Mouse (Mus musculus): ENCODE results near the gene Bmp5. TPM values are rescaled to one million over a fixed set of nuclear protein-coding genes. Genes with fewer than 3 reads are reported as not detected.

The Bmp5 gene
- polyA plus RNA-seq (2016; fragmentation: Nextera tagmentation; extraction: Ambion mirVana): 3.1 and 4.8 TPM in 2 replicates

DNA sequence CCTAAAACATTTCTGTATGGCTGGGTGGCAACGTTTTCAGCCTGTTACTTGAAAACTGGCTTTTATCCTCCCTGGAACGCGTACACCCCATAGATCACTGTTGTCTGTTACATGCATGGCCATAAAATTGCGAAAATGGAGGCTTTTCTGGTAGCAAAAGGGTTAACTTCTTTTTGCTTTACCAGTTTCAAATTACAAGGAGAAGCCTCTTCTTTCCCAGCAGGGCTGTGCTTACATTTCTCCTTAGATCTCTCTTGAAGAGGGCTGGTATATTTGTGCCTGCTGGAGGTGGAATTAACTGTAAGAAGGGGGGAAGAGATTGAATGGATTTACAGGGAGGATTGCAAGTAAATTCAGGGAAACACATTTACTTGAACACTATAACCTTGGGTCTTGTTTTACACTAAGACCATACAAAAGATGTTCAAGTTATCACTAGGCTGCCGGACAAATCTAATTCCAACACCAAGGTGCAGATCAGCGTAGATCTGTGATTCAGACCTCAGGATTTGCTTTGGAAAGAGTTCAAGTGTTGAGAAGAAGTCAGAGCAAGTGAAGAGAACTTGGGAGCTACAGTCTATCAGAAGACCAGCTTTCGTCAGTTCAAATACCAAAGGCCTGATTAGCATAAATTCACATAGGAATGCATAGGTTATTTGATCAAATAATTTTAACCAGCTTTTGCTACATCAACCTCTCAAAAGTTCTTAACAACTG lies at the start of gene Bmp5:
Gene Bmp5, plus strand, starts transcription at position 236 of the 717 bp plus-strand sequence.
- Histone ChIP-seq H3K27me3 (ENCODE audit: low read depth, poor library complexity, severe bottlenecking) (no peaks in the 10 kb centered on the region), H3K4me3 (peak within 1 kb of the TSS; percentile 43), H3K36me3 (no peaks in the 10 kb centered on the region), H3K9me3 (replicated peaks) (no peaks in the 10 kb centered on the region), H3K27ac (replicated peaks) (peak within 1 kb of the TSS; percentile 59), H3K4me1 (peaks cover 12% of the 10 kb centered on the region)
- DNase-seq (ENCODE audit: low spot score): no peak
- 20% methylated on average over 7 of the region's 7 CpGs for WGBS

DNA sequence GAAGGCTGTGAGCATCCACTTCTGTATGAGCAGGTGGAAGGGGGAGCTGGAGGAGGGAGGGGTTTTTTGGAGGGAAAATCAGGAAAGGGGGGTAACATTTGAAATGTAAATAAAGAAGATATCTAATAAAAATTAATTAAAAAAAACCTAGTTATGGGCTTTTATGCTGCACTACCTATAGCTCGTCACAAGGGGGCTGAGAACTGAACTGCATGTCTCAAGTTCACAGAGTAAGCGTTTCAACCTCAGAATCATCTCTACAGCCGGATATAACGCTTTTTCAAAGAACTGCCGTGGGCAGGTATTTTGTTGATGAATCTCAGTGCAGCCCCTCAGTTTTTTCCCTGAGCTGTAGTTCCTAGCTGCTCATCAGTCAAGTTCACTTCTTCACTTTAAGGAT lies 15.1 kb upstream of the Bmp5 start:
- Histone ChIP-seq H3K27me3 (ENCODE audit: low read depth, poor library complexity, severe bottlenecking) (no peaks in the 10 kb centered on the region), H3K4me1 (no peaks in the 10 kb centered on the region), H3K4me3 (no peak overlapping the region), H3K36me3 (no peaks in the 10 kb centered on the region), H3K9me3 (replicated peaks) (no peaks in the 10 kb centered on the region), H3K27ac (replicated peaks) (no peak overlapping the region)
- DNase-seq (ENCODE audit: low spot score): no peak
- 47% methylated on average over 5 of the region's 5 CpGs for WGBS

DNA sequence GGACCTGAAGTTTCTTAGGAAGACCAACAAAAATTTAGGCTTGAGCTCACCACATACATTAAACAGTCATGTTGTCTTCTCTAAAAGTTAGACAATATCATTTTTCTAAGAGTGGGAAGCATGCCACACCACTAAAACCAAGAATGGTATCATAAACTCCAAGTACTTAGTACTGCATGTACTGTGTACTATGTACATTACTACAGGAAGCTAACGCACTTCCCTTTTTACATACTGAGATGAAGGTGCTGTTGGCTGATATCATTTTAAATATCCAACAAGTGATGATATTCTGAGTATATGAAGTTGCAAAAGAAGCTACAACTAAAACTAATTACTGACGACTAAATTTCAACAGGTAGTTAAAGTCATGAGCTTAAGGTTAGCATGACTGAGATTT lies 13.6 kb upstream of the Bmp5 start:
- H3K9me3 ChIP-seq (replicated peaks): no peaks in the 10 kb centered on the region
- no peaks in the 10 kb centered on the region for H3K4me1 ChIP-seq
- no peaks in the 10 kb centered on the region for H3K27me3 ChIP-seq (ENCODE audit: low read depth, poor library complexity, severe bottlenecking)
- H3K27ac ChIP-seq (replicated peaks): no peak overlapping the region
- H3K4me3 ChIP-seq: no peak overlapping the region
- no peaks in the 10 kb centered on the region for H3K36me3 ChIP-seq
- 89% methylated on average over 2 of the region's 2 CpGs for WGBS
- no peak for DNase-seq (ENCODE audit: low spot score)

DNA sequence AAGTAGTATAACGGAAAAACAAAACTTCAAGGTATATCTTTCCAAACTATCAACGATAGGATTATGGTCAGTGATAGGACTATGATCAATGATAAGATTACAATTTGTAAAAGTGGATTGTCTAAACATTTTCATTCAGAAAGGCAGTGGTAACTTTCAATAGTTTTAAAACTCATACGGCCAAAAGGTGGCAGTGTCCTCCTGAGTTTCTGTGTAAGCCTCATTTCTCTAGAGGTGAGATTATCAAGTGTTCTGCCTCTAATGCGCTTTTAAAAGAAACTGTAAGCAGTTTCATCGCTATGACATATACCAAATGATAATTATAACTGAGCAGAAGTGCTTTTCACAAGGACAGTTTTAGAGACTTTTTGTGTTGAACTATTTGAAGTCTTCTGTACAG lies 12.7 kb upstream of the Bmp5 start:
- 37% methylated on average over 5 of the region's 5 CpGs for WGBS

DNA sequence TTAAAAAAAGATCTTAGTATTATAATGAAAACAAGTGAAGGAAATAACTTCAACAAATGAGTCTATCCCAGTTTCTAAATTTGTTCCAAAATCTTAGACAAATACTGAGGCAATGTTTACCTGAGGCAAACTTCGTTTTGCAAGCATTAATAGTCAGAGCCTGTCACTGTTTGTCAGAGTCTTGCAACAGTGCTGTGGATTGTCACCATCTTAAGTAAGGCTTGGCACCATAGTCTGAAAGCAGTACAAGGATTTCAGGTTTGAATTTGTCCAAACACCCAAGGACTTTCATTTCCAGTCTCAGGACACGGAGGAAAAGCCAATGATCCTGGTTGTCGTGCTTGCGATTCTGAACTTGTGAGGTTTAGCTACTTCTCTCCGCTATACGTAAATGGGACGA lies 10.4 kb upstream of the Bmp5 start:
- H3K4me3 ChIP-seq: no peak overlapping the region
- no peak overlapping the region for H3K27ac ChIP-seq (replicated peaks)
- DNase-seq (ENCODE audit: low spot score): no peak
- no peaks in the 10 kb centered on the region for H3K27me3 ChIP-seq (ENCODE audit: low read depth, poor library complexity, severe bottlenecking)
- WGBS: 89% methylated on average over 7 of the region's 7 CpGs
- no peaks in the 10 kb centered on the region for H3K9me3 ChIP-seq (replicated peaks)
- no peaks in the 10 kb centered on the region for H3K36me3 ChIP-seq
- no peaks in the 10 kb centered on the region for H3K4me1 ChIP-seq

More for the DNA sequence above, 12.7 kb upstream of the Bmp5 start:
- Histone ChIP-seq H3K4me1 (no peaks in the 10 kb centered on the region), H3K27ac (replicated peaks) (no peak overlapping the region), H3K27me3 (ENCODE audit: low read depth, poor library complexity, severe bottlenecking) (no peaks in the 10 kb centered on the region), H3K4me3 (no peak overlapping the region), H3K36me3 (no peaks in the 10 kb centered on the region), H3K9me3 (replicated peaks) (no peaks in the 10 kb centered on the region)
- DNase-seq (ENCODE audit: low spot score): no peak

DNA sequence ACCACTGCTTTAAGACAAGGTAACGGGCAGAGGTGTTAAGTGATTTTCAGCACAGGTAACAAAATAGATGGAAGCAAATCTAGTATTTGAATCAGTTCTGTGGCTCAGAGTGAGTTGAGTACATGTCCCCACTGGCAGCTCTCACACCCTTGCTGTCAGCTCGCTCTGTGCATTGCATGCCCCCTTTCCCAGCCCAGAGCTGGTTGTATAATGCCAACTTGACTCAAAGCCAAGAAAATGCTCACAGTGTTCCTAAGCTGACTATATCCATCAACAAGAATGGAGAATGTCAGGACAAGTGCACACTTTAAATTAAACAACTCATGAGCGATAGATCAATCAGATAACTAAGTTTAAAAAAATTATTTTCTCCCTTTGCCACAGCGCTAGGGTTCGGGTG lies 8.6 kb upstream of the Bmp5 start:
- H3K27ac ChIP-seq (replicated peaks): no peak overlapping the region
- WGBS: 95% methylated on average over 5 of the region's 5 CpGs
- DNase-seq (ENCODE audit: low spot score): no peak
- no peak overlapping the region for H3K4me3 ChIP-seq
- no peaks in the 10 kb centered on the region for H3K4me1 ChIP-seq
- H3K9me3 ChIP-seq (replicated peaks): no peaks in the 10 kb centered on the region
- H3K36me3 ChIP-seq: no peaks in the 10 kb centered on the region
- H3K27me3 ChIP-seq (ENCODE audit: low read depth, poor library complexity, severe bottlenecking): no peaks in the 10 kb centered on the region

DNA sequence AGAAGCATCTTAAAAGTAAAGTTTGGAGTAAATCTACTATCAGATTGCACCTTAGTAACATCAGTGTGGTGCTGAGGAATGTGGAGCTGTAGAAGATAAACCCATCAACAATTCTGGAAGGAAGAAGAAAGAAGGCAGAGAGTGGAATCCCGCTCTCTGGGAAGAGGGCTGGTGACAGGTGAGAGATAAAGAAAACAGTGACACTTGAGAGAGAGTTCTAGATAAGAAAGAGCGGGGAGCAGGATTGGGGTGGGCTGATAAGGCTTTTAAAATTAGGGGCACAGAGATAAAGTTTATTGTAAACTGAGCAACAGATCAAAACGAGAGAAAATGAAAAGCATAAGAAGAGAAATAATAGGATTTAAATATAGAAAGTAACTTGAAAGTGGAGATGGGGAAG lies 6.1 kb upstream of the Bmp5 start:
- no peak overlapping the region for H3K4me3 ChIP-seq
- 59% methylated on average over 3 of the region's 3 CpGs for WGBS

DNA sequence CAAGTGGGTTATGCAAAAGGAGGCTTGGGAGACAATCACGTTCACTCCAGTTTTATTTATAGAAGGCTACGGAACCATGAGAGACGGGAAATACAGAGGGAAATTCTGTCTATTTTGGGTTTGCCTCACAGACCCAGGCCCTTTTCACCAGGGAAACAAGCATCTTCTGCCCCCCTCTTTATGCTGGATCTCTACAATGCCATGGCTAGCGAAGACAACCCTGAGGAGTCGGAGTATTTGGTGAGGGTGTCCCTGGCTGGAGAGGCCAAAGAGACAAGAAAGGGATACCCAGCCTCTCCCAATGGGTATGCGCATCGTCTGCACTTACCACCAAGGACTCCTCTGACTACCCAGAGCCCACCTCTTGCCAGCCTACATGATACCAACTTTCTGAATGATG lies 989 bp downstream of the Bmp5 start:
- Histone ChIP-seq H3K27ac (replicated peaks) (peak overlapping the region; percentile 55), H3K4me3 (peak overlapping the region; percentile 43), H3K4me1 (peaks cover 17% of the 10 kb centered on the region), H3K36me3 (no peaks in the 10 kb centered on the region), H3K9me3 (replicated peaks) (no peaks in the 10 kb centered on the region), H3K27me3 (ENCODE audit: low read depth, poor library complexity, severe bottlenecking) (no peaks in the 10 kb centered on the region)
- WGBS: 37% methylated on average over 7 of the region's 7 CpGs
- DNase-seq (ENCODE audit: low spot score): no peak

More for the DNA sequence above, 6.1 kb upstream of the Bmp5 start:
- DNase-seq (ENCODE audit: low spot score): no peak
- no peaks in the 10 kb centered on the region for H3K4me1 ChIP-seq
- no peaks in the 10 kb centered on the region for H3K9me3 ChIP-seq (replicated peaks)
- H3K27me3 ChIP-seq (ENCODE audit: low read depth, poor library complexity, severe bottlenecking): no peaks in the 10 kb centered on the region
- no peak overlapping the region for H3K27ac ChIP-seq (replicated peaks)
- no peaks in the 10 kb centered on the region for H3K36me3 ChIP-seq

DNA sequence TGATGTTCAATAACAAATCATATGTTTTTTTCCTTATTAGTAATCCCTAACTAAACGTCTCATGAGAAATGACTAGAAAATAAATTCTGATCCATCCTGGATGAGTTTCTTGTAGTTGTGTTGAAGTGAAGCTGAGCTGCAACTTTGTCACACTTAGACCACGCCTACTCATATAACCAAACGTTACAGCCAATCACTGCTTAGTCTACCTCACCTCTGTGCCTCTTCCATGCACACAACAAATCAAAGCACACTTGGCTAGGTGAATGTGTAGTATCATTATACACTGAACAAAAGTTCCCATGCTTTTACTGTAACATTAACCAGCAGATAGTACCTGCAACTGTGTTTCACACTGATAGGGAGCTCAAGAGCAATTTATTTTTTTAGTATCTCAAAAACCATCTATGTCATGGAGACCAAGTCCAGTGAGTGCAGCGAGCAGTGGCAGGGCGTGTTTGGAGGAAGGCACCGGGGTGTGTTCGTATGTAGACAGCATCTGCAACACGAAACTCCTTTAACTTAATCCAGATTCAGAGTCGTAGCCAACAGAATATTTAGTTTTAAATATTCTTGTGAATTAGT lies 3.7 kb downstream of the Bmp5 start:
- WGBS: 66% methylated on average over 9 of the region's 9 CpGs
- no peak overlapping the region for H3K4me3 ChIP-seq
- no peak for DNase-seq (ENCODE audit: low spot score)

DNA sequence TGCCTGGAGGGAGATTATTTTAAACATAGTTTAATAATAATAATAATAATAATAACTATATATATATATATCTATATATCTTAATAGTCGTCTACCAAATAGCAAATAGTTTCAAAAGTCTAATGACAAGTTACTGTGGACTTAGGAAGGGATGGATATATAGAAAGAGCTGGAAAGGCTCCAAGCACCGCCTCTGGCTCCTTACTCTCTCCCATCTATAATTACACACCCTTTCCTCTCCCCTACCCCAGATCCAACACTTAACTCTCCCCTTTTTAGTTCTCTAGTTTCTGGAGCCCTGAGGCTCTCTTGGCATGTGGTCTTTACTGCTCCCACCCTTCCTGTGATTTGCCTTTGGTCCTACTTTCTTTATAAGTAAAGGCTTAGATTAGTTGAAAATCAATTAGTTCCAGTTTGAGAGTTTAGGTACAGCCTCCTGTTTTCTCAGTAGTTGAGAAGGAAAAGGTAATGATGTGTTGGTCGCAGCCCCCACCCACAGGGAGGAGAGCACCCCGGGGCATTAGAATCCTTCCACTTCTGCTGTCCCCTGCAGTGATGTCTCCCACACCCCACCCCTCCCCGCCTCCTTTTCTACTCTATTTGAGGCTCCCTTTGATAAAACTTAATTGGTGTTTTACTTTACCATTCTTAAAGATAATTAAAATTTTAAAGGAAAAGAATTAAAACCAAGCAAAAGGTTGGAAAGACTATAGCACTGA lies 5.6 kb downstream of the Bmp5 start:
- H3K27me3 ChIP-seq (ENCODE audit: low read depth, poor library complexity, severe bottlenecking): no peaks in the 10 kb centered on the region
- H3K4me1 ChIP-seq: peaks cover 15% of the 10 kb centered on the region
- whole genome bisulfite sequencing: 17% methylated on average over 5 of the region's 5 CpGs
- no peak overlapping the region for H3K27ac ChIP-seq (replicated peaks)
- no peak overlapping the region for H3K4me3 ChIP-seq
- no peaks in the 10 kb centered on the region for H3K36me3 ChIP-seq
- H3K9me3 ChIP-seq (replicated peaks): no peaks in the 10 kb centered on the region
- no peak for DNase-seq (ENCODE audit: low spot score)

More for the DNA sequence above, 3.7 kb downstream of the Bmp5 start:
- no peaks in the 10 kb centered on the region for H3K27me3 ChIP-seq (ENCODE audit: low read depth, poor library complexity, severe bottlenecking)
- peaks cover 24% of the 10 kb centered on the region for H3K4me1 ChIP-seq
- H3K27ac ChIP-seq (replicated peaks): no peak overlapping the region
- H3K9me3 ChIP-seq (replicated peaks): no peaks in the 10 kb centered on the region
- no peaks in the 10 kb centered on the region for H3K36me3 ChIP-seq

DNA sequence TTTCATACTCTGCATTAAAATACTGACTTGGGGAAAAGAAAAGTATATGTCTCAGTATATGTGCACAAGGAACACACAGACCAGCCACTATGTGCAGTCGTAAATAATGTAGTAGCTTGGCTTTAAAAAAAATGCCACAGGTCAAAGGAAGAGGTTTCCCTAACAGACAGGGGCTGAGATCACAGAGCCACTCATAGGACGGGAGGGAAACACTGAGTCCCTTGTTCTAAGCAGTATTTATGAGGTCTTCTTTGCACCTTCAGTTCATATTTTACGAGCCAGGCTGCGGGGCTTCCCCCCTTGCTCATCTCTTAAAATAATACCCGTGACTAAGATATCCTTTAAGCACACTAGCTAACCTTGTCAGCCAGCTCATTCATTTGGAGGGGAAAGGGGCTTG lies 6.4 kb downstream of the Bmp5 start:
- Histone ChIP-seq H3K4me3 (no peak overlapping the region), H3K27ac (replicated peaks) (no peak overlapping the region), H3K36me3 (no peaks in the 10 kb centered on the region), H3K9me3 (replicated peaks) (no peaks in the 10 kb centered on the region), H3K4me1 (peaks cover 12% of the 10 kb centered on the region), H3K27me3 (ENCODE audit: low read depth, poor library complexity, severe bottlenecking) (no peaks in the 10 kb centered on the region)
- DNase-seq (ENCODE audit: low spot score): no peak
- WGBS: 34% methylated on average over 5 of the region's 5 CpGs

DNA sequence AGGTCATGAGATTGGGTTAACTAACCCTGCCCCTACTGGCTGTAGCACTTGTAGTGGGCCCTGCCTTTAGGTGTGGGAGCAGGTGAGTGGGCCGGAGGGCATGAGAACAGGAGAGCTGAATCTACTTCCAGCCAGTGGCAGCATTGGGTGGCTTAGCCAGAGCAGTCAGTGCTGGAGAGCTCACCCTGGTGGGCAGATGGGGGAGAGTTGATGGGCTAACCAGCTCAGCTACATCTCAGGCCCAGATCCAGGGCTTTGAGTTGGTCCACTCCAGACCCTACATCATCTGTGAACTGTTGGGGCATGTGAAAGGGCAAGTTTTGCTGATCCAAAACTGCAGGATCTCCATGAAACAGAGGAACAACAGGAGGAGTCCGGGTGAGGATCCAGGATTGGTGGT lies 8.4 kb downstream of the Bmp5 start:
- no peak overlapping the region for H3K4me3 ChIP-seq
- H3K36me3 ChIP-seq: no peaks in the 10 kb centered on the region
- WGBS: 90% methylated on average over 2 of the region's 2 CpGs
- DNase-seq (ENCODE audit: low spot score): no peak
- no peaks in the 10 kb centered on the region for H3K27me3 ChIP-seq (ENCODE audit: low read depth, poor library complexity, severe bottlenecking)
- H3K9me3 ChIP-seq (replicated peaks): no peaks in the 10 kb centered on the region
- no peak overlapping the region for H3K27ac ChIP-seq (replicated peaks)
- peaks cover 12% of the 10 kb centered on the region for H3K4me1 ChIP-seq

DNA sequence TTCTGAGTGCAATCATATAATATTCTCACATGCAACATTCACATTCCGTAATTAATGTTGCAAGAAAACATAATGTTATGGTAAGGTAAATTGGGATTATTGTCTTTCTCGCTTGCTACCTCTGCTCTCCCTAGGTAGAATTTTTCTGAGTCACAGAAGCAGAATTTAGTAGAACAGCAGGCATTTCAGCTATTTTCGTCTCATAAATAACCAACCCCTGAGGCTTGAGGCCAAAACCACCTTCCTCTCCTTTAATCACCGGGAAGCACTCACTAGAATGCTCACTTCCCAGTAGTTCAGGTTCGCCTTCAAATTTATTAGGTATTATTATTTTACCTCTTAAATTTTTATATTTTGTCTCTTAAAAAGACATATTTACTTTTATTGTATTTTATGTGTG lies 10.8 kb downstream of the Bmp5 start:
- Histone ChIP-seq H3K9me3 (replicated peaks) (no peaks in the 10 kb centered on the region), H3K4me1 (peaks cover 8% of the 10 kb centered on the region), H3K27me3 (ENCODE audit: low read depth, poor library complexity, severe bottlenecking) (no peaks in the 10 kb centered on the region), H3K36me3 (no peaks in the 10 kb centered on the region), H3K27ac (replicated peaks) (no peak overlapping the region), H3K4me3 (no peak overlapping the region)
- DNase-seq (ENCODE audit: low spot score): no peak
- WGBS: 93% methylated on average over 5 of the region's 5 CpGs
